Mouse (Mus musculus) testis, adult 2 months (tissue): ENCODE data around the gene Pls3.

ENCODE experiments used
- CTCF ChIP-seq: fragments of 200-500 bp; IDR thresholded peaks from 2 replicates; pipeline ENCODE4 v1.5.1; 2012; ENCODE audit warnings: low read depth, mild to moderate bottlenecking, inconsistent platforms, low read length, moderate library complexity; ENCODE audit not compliant: control insufficient read depth, insufficient read depth, insufficient replicate concordance
- POLR2A ChIP-seq: fragments of 200-500 bp; IDR thresholded peaks from 2 replicates; pipeline ENCODE4 v1.6.1; 2012; ENCODE audit warnings: low read depth, mild to moderate bottlenecking, inconsistent platforms, low read length, moderate library complexity; ENCODE audit not compliant: control insufficient read depth

- TF ChIP-seq POLR2A = no peak
- no peak for TF ChIP-seq CTCF
Measured at GRCm38 (mm10) chrX:75814958-75815357, 60.0 kb downstream of the Pls3 start.
